Mouse (Mus musculus): ENCODE data around the gene Zbtb38. TPM values are rescaled to one million over a fixed set of nuclear protein-coding genes. Genes with fewer than 3 reads are reported as not detected.

Zbtb38 gene
- polyA plus RNA-seq, 1 experiment from 2014 or later, result 11.3 TPM

DNA sequence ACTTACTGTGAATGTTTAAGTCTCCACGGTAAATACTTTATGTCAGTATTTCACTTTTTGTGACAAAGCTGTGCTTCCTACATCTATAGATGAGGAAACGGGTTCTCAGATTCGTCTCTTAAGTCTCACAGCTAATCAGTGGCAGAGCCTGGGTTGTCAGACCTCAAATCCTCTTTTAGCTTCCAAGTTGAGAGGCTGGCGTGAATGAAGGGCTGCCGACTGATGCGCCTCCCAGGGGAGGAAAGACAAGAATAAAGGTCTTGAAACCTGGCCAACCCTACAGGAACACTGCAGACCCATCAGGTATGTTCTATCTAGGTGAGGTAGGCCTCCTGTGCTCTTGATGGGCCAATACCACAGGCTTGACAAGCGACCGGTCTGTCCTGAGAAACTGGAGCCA, 761 bp upstream of the Zbtb38 start:
- H3K27ac ChIP-seq (ENCODE audit: low read depth, low read length), result no peak overlapping the region
- no peaks in the 10 kb centered on the region for H3K9me3 ChIP-seq (ENCODE audit: control insufficient read depth, low read length)
- no peak for ATAC-seq (ENCODE audit: low FRiP score)
- H3K9ac ChIP-seq (ENCODE audit: low read length), result no peak overlapping the region
- WGBS, result 91% methylated on average over 8 of the region's 8 CpGs
- H3K4me3 ChIP-seq (ENCODE audit: low read depth, low read length), result no peak overlapping the region
- H3K36me3 ChIP-seq (ENCODE audit: control insufficient read depth, insufficient read depth, low read length), result no peaks in the 10 kb centered on the region
- H3K4me1 ChIP-seq (ENCODE audit: control insufficient read depth, insufficient read depth, low read length), result peaks cover 4% of the 10 kb centered on the region
- no peak overlapping the region for H3K4me2 ChIP-seq
- no peaks in the 10 kb centered on the region for H3K27me3 ChIP-seq (ENCODE audit: control insufficient read depth, insufficient read depth, low read length)
- DNase-seq (ENCODE audit: low spot score, missing footprints), result no peak

DNA sequence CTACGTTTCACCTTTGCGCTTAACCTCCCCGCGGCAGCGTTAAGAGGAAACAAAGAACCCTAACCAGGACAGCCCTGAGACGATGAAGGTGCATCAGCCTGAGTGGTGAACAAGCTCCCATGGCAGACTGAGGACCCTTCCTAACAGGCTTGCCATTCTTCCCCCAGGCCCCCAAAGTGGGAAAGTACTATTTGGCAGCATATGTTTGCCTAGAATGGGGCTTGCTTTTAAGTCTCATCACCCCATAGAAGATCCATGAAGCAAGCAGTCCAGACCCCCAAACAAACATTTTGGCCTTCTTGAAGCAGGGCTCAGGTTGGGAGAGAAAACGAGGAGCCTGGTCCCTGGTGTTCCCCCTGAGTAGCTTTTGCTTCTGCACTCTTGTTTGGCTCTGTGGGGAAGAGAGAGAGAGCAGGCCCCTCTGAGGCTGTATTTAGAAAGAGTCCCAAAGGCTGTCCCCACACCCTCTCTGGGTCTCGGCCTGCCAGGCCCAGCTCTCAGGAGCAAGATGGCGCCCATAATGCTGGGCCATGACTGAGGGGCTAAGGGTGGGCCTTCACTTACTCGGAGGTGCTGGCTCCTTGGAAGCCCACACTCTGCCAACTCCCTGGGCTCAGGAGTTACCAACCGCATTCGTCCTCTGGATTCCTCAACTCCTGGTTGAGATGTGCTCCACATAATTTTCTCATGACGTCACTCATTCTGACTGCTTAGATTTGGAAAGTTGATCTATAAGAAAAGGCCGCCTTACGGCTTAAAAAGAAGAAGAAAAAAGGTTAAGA, 619 bp downstream of the Zbtb38 start:
- H3K27ac ChIP-seq (ENCODE audit: low read depth, low read length), result no peak overlapping the region
- no peaks in the 10 kb centered on the region for H3K27me3 ChIP-seq (ENCODE audit: control insufficient read depth, insufficient read depth, low read length)
- H3K4me2 ChIP-seq, result no peak overlapping the region
- H3K9ac ChIP-seq (ENCODE audit: low read length), result no peak overlapping the region
- no peak for ATAC-seq (ENCODE audit: low FRiP score)
- H3K36me3 ChIP-seq (ENCODE audit: control insufficient read depth, insufficient read depth, low read length), result no peaks in the 10 kb centered on the region
- 95% methylated on average over 15 of the region's 15 CpGs for WGBS
- DNase-seq (ENCODE audit: low spot score, missing footprints), result no peak
- H3K9me3 ChIP-seq (ENCODE audit: control insufficient read depth, low read length), result no peaks in the 10 kb centered on the region
- no peak overlapping the region for H3K4me3 ChIP-seq (ENCODE audit: low read depth, low read length)
- peaks cover 4% of the 10 kb centered on the region for H3K4me1 ChIP-seq (ENCODE audit: control insufficient read depth, insufficient read depth, low read length)

DNA sequence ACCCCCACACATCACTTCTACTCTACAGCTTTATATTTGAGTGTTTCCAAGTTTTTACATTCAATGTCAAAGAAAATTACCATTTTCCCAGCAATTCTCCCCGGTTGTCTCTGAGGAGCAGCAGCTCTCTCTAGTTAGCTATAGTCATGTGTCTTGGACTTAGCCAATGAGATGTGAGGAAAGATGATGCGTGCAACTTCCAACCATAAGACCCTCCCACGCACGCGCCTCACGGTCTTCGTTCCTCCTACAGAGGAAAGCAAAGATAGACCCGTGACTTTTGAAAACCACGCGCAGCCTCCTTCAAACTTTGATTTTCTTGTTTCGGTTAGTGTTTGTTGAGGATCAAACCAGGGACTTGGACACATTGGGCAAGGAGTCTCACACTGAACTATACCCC, 2.0 kb downstream of the Zbtb38 start:
- H3K9me3 ChIP-seq (ENCODE audit: control insufficient read depth, low read length), result no peaks in the 10 kb centered on the region
- WGBS, result 96% methylated on average over 11 of the region's 11 CpGs
- H3K9ac ChIP-seq (ENCODE audit: low read length), result no peak overlapping the region
- H3K27ac ChIP-seq (ENCODE audit: low read depth, low read length), result no peak overlapping the region
- no peak overlapping the region for H3K4me3 ChIP-seq (ENCODE audit: low read depth, low read length)
- H3K36me3 ChIP-seq (ENCODE audit: control insufficient read depth, insufficient read depth, low read length), result no peaks in the 10 kb centered on the region
- no peaks in the 10 kb centered on the region for H3K27me3 ChIP-seq (ENCODE audit: control insufficient read depth, insufficient read depth, low read length)
- DNase-seq (ENCODE audit: low spot score, missing footprints) (no peak), ATAC-seq (ENCODE audit: low FRiP score) (no peak)
- H3K4me2 ChIP-seq, result no peak overlapping the region
- H3K4me1 ChIP-seq (ENCODE audit: control insufficient read depth, insufficient read depth, low read length), result peaks cover 4% of the 10 kb centered on the region

DNA sequence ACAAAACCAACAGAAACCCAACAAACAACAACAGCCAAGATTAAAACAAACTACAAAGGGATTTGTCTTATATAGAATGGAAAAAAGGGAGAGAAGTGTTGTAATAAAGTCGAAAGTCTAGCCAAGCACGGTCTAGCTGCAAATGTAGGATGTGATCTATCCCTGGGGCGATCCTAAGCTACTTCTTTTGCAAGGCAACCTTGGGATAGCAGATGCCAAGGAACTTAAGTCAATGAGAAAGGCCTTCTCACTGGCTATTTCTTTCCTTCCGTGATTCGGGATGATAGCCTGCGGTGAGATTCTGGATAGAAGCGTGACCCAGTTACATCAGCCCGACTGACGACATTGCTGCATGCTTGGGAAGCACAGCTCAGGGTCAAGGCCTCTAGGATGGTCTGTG, 6.1 kb downstream of the Zbtb38 start:
- DNase-seq (ENCODE audit: low spot score, missing footprints) (no peak), ATAC-seq (ENCODE audit: low FRiP score) (no peak)
- no peaks in the 10 kb centered on the region for H3K27me3 ChIP-seq (ENCODE audit: control insufficient read depth, insufficient read depth, low read length)
- H3K4me1 ChIP-seq (ENCODE audit: control insufficient read depth, insufficient read depth, low read length), result no peaks in the 10 kb centered on the region
- H3K27ac ChIP-seq (ENCODE audit: low read depth, low read length), result no peak overlapping the region
- H3K36me3 ChIP-seq (ENCODE audit: control insufficient read depth, insufficient read depth, low read length), result no peaks in the 10 kb centered on the region
- WGBS, result 95% methylated on average over 9 of the region's 9 CpGs
- no peaks in the 10 kb centered on the region for H3K9me3 ChIP-seq (ENCODE audit: control insufficient read depth, low read length)
- no peak overlapping the region for H3K9ac ChIP-seq (ENCODE audit: low read length)
- no peak overlapping the region for H3K4me2 ChIP-seq
- H3K4me3 ChIP-seq (ENCODE audit: low read depth, low read length), result no peak overlapping the region

DNA sequence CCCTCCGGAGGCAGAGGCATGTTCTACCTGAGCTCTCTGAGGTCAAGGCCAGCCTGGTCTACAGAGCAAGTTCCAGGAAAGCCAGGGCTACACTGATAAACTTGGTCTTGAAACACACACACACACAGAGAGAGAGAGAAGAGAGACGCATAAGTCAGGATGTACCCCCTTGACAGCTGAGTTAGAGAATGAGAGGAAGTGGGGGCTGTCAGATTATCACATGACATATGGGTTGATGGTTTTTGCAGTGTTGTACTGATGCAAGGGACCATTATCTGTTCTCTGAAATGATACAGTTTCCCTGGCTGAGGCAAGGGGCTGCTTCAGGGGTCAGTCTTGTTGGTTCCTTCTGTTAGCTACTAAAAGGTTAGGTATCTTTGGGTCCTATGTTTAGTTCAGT, 7.7 kb downstream of the Zbtb38 start:
- no peaks in the 10 kb centered on the region for H3K27me3 ChIP-seq (ENCODE audit: control insufficient read depth, insufficient read depth, low read length)
- no peak for DNase-seq (ENCODE audit: low spot score, missing footprints)
- H3K4me3 ChIP-seq (ENCODE audit: low read depth, low read length), result no peak overlapping the region
- no peak overlapping the region for H3K27ac ChIP-seq (ENCODE audit: low read depth, low read length)
- H3K36me3 ChIP-seq (ENCODE audit: control insufficient read depth, insufficient read depth, low read length), result no peaks in the 10 kb centered on the region
- H3K9me3 ChIP-seq (ENCODE audit: control insufficient read depth, low read length), result no peaks in the 10 kb centered on the region
- ATAC-seq (ENCODE audit: low FRiP score), result no peak
- H3K4me2 ChIP-seq, result no peak overlapping the region
- peaks cover 6% of the 10 kb centered on the region for H3K4me1 ChIP-seq (ENCODE audit: control insufficient read depth, insufficient read depth, low read length)
- H3K9ac ChIP-seq (ENCODE audit: low read length), result no peak overlapping the region
- 91% methylated on average over 2 of the region's 2 CpGs for WGBS

DNA sequence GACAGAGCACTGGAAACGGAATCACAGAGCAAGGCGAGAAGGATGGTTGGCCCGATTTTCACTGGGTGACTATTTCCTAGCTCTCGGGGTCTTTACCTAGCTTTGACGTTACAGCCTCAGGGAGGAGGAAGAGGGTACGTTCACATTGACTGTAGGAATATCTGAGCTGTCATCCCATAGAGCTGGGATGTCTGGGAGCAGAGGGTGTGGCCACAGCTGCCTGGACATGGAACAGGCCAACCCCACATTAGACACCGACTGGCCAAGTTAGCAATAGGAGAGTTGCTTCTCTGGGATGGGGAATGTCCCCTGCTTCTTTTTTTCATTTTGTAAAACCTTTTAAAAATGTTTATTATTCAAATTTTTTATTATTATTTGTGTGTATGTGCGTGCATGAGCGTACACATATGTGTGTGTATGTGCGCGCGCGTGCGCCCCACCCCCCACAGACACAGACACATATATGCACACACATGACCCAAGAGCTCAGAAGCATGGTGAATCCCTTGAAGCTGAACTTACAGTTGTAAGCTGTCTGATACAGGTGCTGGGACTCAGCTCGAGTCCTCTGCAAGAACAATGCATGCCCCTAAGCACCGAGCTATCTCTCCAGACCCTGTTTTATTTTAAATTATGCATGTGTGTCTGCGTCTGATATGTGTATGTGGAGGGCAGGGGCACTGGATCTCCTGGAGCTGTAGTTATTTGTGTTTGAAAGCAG, 11.1 kb downstream of the Zbtb38 start:
- ATAC-seq (ENCODE audit: low FRiP score) (no peak), DNase-seq (ENCODE audit: low spot score, missing footprints) (peak; percentile 78)
- Histone ChIP-seq H3K36me3 (ENCODE audit: control insufficient read depth, insufficient read depth, low read length) (no peaks in the 10 kb centered on the region), H3K4me3 (ENCODE audit: low read depth, low read length) (no peak overlapping the region), H3K9me3 (ENCODE audit: control insufficient read depth, low read length) (no peaks in the 10 kb centered on the region), H3K27ac (ENCODE audit: low read depth, low read length) (no peak overlapping the region), H3K4me2 (no peak overlapping the region), H3K27me3 (ENCODE audit: control insufficient read depth, insufficient read depth, low read length) (no peaks in the 10 kb centered on the region), H3K9ac (ENCODE audit: low read length) (peak overlapping the region; percentile 29), H3K4me1 (ENCODE audit: control insufficient read depth, insufficient read depth, low read length) (peaks cover 6% of the 10 kb centered on the region)
- WGBS, result 78% methylated on average over 17 of the region's 17 CpGs

DNA sequence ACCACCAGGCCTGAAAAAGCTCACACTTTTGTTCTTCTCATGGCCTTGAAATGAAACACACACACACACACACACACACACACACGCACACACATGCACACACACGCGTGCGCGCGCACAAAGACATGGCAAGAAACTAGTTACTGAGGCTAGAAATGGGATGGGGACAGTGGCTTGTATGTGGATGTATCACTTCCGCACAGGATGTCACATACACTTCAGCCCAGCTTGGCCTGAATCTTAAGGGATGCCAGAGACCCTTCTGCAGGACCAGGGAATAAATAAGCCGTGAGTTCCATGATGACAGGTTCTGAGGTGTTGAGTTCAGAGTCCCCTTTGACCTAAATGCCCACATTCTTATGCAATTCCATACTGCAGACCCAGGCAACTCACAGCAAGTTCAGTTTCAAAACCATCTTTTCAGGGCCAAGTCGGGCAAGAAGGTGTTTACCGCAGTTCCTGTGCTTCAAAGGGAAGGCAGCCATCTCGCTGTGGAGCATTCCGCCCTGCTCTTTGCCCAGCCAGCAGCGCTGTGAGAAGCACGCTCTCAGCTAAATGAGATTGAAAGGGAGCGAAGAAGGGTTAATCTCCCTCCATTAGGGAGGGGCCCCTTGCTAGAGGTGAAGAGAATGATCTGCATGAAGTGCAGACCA, 11.8 kb downstream of the Zbtb38 start:
- DNase-seq (ENCODE audit: low spot score, missing footprints) (peak; percentile 88), ATAC-seq (ENCODE audit: low FRiP score) (no peak)
- Histone ChIP-seq H3K36me3 (ENCODE audit: control insufficient read depth, insufficient read depth, low read length) (no peaks in the 10 kb centered on the region), H3K4me3 (ENCODE audit: low read depth, low read length) (no peak overlapping the region), H3K9me3 (ENCODE audit: control insufficient read depth, low read length) (no peaks in the 10 kb centered on the region), H3K27ac (ENCODE audit: low read depth, low read length) (no peak overlapping the region), H3K4me1 (ENCODE audit: control insufficient read depth, insufficient read depth, low read length) (peaks cover 6% of the 10 kb centered on the region), H3K27me3 (ENCODE audit: control insufficient read depth, insufficient read depth, low read length) (no peaks in the 10 kb centered on the region), H3K4me2 (no peak overlapping the region), H3K9ac (ENCODE audit: low read length) (peak overlapping the region; percentile 29)
- 64% methylated on average over 15 of the region's 15 CpGs for WGBS

DNA sequence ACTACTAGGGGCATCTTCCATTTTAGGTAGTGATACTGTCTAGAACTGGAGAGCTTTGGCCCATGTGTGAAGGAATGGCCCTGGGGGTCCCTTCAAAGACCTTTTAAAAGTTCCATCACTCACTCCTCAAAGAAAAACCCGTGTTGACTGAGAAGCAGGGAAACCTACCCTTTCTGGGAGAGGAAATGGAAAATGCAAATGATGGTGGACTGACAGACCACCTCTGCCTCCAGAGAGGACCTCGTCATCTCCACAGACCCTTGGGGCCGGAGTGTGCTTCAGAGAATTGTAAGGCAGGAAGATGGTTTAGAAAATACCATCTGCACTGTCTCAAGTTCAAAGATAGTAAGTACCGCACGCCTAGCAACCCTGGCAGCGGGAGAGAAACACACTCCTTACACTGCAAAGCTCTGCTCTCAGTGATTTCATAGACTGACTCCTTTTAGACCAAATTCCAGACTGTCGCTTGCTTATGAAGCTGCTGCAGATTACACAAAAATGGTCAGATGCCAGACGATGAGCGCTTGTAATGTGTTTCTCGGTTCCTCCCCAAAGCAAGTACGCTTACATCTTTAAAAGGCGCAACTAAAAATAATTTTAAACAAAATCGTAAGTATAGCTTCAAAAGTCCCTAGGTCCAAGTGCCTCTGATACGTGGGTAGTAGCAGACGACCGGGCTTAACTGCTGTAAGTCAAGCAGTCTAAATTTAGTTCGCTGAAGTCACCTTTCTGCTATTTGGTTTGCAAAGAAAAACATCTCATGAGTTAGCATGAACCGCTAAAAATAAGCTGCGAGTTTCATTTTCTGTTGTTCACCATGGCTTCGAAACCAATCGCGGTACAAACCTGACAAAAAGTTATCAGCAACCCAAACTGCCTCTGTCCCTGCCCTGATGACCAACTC, 12.6 kb downstream of the Zbtb38 start:
- no peak overlapping the region for H3K9ac ChIP-seq (ENCODE audit: low read length)
- H3K27me3 ChIP-seq (ENCODE audit: control insufficient read depth, insufficient read depth, low read length), result no peaks in the 10 kb centered on the region
- H3K4me3 ChIP-seq (ENCODE audit: low read depth, low read length), result no peak overlapping the region
- peak; percentile 69 for DNase-seq (ENCODE audit: low spot score, missing footprints)
- H3K36me3 ChIP-seq (ENCODE audit: control insufficient read depth, insufficient read depth, low read length), result no peaks in the 10 kb centered on the region
- no peak overlapping the region for H3K4me2 ChIP-seq
- no peak for ATAC-seq (ENCODE audit: low FRiP score)
- H3K27ac ChIP-seq (ENCODE audit: low read depth, low read length), result no peak overlapping the region
- peaks cover 6% of the 10 kb centered on the region for H3K4me1 ChIP-seq (ENCODE audit: control insufficient read depth, insufficient read depth, low read length)
- 94% methylated on average over 22 of the region's 22 CpGs for WGBS
- H3K9me3 ChIP-seq (ENCODE audit: control insufficient read depth, low read length), result no peaks in the 10 kb centered on the region

All from midbrain, embryonic 11.5 days (tissue).